Mouse (Mus musculus): ENCODE data around the gene Coro1c.

GRCm38 (mm10) chr5:113813608-113814007, 95.0 kb downstream of the Coro1c start:
- no peak for TF ChIP-seq POLR2A (IDR thresholded peaks at IDR 0.05; ENCODE audit: low read depth, low read length)
- peak; percentile 29; the same call in 1 of the 2 replicates for TF ChIP-seq CTCF (IDR thresholded peaks at IDR 0.05; ENCODE audit: borderline replicate concordance, insufficient read depth, low read length)

All from embryonic fibroblast, embryonic 13.5 days (primary cell).